Mouse (Mus musculus) embryonic fibroblast, embryonic 13.5 days (primary cell): ENCODE data around the gene Rpl35.

Experiments used
- CTCF ChIP-seq: IDR thresholded peaks from 2 replicates; pipeline ENCODE4 v1.5.1; 2011; ENCODE audit warnings: mild to moderate bottlenecking, control low read depth, low read length, moderate library complexity, borderline replicate concordance; ENCODE audit not compliant: insufficient read depth
- POLR2A ChIP-seq: IDR thresholded peaks from 2 replicates; pipeline ENCODE4 v1.6.1; 2011; ENCODE audit warnings: low read depth, mild to moderate bottlenecking, control low read depth, low read length, moderate library complexity

GRCm38 (mm10) chr2:38975941-38976805, 29.3 kb downstream of the Rpl35 start:
- TF ChIP-seq CTCF (no peak), POLR2A (no peak)
